Mouse (Mus musculus): ENCODE data around the gene Ints3. TPM values are rescaled to one million over a fixed set of nuclear protein-coding genes. Genes with fewer than 3 reads are reported as not detected.

Gene Ints3
- 30.1 and 42.9 TPM in 2 replicates for polyA plus RNA-seq (2012; rRNA removed; ENCODE audit: low replicate concordance)

DNA sequence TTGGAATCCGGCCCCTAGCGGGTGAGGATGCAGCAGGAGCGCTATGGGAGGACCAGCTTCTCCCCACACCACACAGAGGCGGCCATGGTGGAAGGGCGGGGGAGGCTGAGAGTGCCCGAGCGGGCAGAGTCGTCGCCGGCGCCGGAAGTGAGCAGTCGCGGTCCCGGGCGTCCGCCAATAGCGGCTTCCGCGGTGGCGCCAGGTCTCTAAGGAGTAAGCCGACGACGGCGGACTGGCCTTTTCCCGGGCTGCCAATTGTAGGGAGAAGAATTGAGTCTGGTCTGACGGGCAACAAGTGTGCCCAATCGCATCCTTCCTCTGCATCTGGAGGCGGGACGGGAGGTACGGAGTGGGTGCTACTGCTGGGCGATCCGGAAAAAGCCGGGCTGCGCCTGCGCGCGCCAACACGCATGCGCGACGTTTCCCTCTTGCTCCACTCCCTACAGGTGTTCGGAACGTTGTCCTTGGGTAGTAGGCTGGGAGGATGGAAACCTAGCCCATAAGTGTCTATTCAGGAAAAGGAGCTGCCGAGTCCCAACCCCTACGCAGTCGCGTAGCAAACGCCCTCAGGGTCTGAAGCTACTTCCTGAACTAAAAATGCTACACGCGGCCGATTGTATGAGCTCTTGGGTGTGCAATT, at the start of gene Ints3:
Gene Ints3, minus strand, starts transcription at position 242 of the 640 bp plus-strand sequence.

DNA sequence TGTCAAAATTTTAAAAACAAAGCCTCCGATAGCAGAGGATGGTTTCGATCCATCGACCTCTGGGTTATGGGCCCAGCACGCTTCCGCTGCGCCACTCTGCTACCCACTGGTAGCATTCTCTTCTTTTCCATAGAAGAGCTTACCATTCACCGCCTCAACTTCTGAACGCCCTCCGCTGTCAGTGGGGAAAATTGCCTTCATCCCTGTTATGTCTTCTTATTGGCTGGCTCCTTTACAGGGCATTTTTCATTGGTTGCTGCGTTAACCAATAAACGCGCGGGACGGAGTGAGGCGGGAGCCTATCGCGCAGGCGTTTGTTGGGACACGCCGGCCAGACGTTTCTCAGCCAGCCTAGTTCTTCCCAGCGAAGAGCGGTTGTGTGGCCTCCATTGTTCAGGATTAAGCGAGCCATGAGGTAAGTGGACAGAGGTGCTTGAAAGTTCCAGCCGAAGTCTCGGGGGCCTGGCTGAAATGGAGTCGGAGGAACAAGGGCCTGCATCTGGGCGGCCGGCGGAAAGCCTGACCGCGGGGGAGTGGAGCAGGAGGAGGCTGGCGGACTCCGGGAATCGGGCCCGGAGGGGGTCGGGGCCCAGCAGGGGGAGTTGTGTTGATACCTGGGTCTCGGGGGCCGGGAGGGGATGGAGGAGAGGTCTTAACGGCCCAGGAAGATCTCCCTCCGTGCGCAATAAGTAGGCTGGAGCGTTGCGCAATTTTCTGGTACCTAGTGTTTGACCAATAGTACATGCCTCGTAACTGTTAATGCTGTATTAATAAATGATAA, 42.6 kb upstream of the Ints3 start, which contains the start of gene Ilf2:
Gene Ilf2, plus strand, starts transcription at position 296 of the 781 bp plus-strand sequence.

DNA sequence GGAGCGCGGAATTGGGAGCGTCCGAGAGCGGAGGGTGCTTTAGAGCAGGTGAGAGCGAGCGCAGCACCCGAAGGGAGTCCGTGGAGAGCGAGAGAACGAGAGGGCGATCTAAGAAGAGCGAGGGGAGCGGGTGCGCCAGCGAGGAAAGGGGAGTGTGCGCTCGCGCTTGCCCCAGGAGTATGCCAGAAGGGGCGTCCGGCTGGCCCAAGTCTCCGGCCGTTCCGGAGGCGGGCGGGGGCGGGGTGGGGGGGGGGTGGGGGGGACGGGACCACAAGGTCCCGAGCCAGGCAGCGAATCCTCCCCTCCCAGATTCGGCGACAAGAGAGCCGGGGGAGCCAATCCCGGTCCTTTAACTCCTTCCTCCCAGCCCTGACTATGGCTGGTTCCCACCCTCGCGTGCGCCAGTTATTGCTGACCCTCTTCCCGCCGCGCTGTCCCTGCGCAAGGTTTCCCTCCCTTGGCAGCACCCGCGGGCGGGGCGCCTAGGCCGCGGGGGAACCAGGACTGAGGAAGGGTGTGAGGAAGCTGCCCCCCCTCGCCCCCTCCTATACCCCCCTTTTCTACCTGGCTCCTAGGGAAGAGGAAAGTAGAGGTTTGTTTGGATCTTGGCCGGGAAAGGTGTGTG, 32.4 kb upstream of the Ints3 start, which contains the start of gene Npr1:
Gene Npr1, minus strand, starts transcription at position 181 of the 625 bp plus-strand sequence.

DNA sequence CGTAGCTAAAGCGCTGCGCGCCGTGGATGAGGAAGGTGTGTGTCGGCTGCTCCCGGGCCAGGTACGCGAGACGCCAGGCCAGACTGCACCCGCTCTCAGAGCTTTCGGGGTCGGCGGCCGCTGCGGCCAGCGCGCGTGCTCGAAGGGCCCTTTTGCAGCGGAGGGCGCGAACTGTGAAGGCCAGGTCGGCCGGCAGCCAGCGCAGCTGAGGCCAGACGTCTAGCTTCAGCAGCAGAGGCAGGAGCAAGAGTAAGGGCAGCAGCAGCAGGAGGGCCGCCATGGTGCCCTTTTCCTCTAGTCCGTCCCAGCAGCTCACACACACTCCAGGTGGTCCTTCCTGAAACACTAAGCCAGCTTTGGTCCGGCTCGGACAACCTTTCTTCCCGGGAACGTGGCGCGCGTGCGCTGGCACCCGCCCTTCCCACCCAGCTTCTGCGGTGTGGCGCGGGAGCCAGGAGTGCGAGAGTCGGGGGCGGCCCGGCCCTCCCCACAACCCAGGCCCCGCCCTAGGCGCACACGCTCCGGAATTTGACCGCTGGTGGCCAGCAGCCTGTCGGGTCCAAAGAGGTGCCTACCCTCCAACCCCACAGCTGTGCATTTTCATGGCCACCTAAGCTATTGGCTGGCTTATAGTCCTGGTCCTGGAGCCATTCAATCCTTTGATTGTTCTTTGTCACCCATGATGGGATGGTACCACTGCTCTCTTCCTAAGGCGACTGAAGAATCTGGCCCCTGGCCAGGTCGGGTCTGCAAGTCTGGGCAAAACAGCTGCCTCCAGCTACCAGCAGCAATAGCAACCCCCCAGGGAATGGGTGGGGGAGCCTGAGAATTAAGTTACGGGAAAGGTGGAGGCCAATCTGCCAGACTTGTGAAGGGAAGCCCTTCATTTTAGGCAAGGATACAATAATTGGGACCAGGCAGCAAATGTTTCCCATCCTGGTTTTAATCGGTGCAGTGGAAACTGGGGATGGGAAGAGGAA, 43.6 kb downstream of the Ints3 start, which contains the start of gene Slc27a3:
Gene Slc27a3, minus strand, starts transcription at position 428 of the 980 bp plus-strand sequence.

Other genes starting within 250 kb of the Ints3 start
- gene Rps27, start 220.0 kb downstream of the Ints3 start, polyA plus RNA-seq (2012; rRNA removed; ENCODE audit: low replicate concordance) = 1,404 and 2,636 TPM in 2 replicates
- gene Rab13, start 219.9 kb downstream of the Ints3 start, polyA plus RNA-seq (2012; rRNA removed; ENCODE audit: low replicate concordance) = 13.9 and 16.1 TPM in 2 replicates
- 66.6 and 78.7 TPM in 2 replicates for gene Jtb, start 202.0 kb downstream of the Ints3 start, polyA plus RNA-seq (2012; rRNA removed; ENCODE audit: low replicate concordance)
- 1.4 and 2.9 TPM in 2 replicates for gene Creb3l4, start 190.1 kb downstream of the Ints3 start, polyA plus RNA-seq (2012; rRNA removed; ENCODE audit: low replicate concordance)
- 123 and 129 TPM in 2 replicates for gene Slc39a1, start 185.4 kb downstream of the Ints3 start, polyA plus RNA-seq (2012; rRNA removed; ENCODE audit: low replicate concordance)
- 49.7 and 72.4 TPM in 2 replicates for gene Crtc2, start 179.5 kb downstream of the Ints3 start, polyA plus RNA-seq (2012; rRNA removed; ENCODE audit: low replicate concordance)
- 21.1 and 31.2 TPM in 2 replicates for gene Dennd4b, start 168.4 kb downstream of the Ints3 start, polyA plus RNA-seq (2012; rRNA removed; ENCODE audit: low replicate concordance)
- gene Gatad2b, start 140.4 kb downstream of the Ints3 start, polyA plus RNA-seq (2012; rRNA removed; ENCODE audit: low replicate concordance) = 21.2 and 31.8 TPM in 2 replicates
- gene Slc27a3, start 43.7 kb downstream of the Ints3 start, polyA plus RNA-seq (2012; rRNA removed; ENCODE audit: low replicate concordance) = 17.7 and 47.6 TPM in 2 replicates
- gene Npr1, start 32.2 kb upstream of the Ints3 start, polyA plus RNA-seq (2012; rRNA removed; ENCODE audit: low replicate concordance) = 104 and 143 TPM in 2 replicates
- gene Ilf2, start 42.5 kb upstream of the Ints3 start, polyA plus RNA-seq (2012; rRNA removed; ENCODE audit: low replicate concordance) = 21.6 and 39.3 TPM in 2 replicates
- gene Snapin, start 57.4 kb upstream of the Ints3 start, polyA plus RNA-seq (2012; rRNA removed; ENCODE audit: low replicate concordance) = 45.0 and 49.4 TPM in 2 replicates
- 31.3 and 57.5 TPM in 2 replicates for gene Chtop, start 75.9 kb upstream of the Ints3 start, polyA plus RNA-seq (2012; rRNA removed; ENCODE audit: low replicate concordance)
- gene S100a1, start 80.8 kb upstream of the Ints3 start, polyA plus RNA-seq (2012; rRNA removed; ENCODE audit: low replicate concordance) = 163 and 272 TPM in 2 replicates
- 81.9 and 200 TPM in 2 replicates for gene S100a13, start 80.8 kb upstream of the Ints3 start, polyA plus RNA-seq (2012; rRNA removed; ENCODE audit: low replicate concordance)
- gene S100a14, start 93.2 kb upstream of the Ints3 start, polyA plus RNA-seq (2012; rRNA removed; ENCODE audit: low replicate concordance) = 0.44 and 0.63 TPM in 2 replicates
- 177 and 190 TPM in 2 replicates for gene S100a16, start 103.6 kb upstream of the Ints3 start, polyA plus RNA-seq (2012; rRNA removed; ENCODE audit: low replicate concordance)
- gene S100a3, start 127.0 kb upstream of the Ints3 start, polyA plus RNA-seq (2012; rRNA removed; ENCODE audit: low replicate concordance) = 0.91 and 1.5 TPM in 2 replicates
- gene S100a2, start 156.6 kb upstream of the Ints3 start, polyA plus RNA-seq (2012; rRNA removed; ENCODE audit: low replicate concordance) = not detected in 2 replicates
- gene Gm42674, start 168.3 kb upstream of the Ints3 start, polyA plus RNA-seq (2012; rRNA removed; ENCODE audit: low replicate concordance) = not detected in 2 replicates
- 33.3 and 67.9 TPM in 2 replicates for gene S100a4, start 170.1 kb upstream of the Ints3 start, polyA plus RNA-seq (2012; rRNA removed; ENCODE audit: low replicate concordance)
- gene S100a5, start 174.9 kb upstream of the Ints3 start, polyA plus RNA-seq (2012; rRNA removed; ENCODE audit: low replicate concordance) = not detected in 2 replicates
- gene S100a6, start 179.3 kb upstream of the Ints3 start, polyA plus RNA-seq (2012; rRNA removed; ENCODE audit: low replicate concordance) = 547 and 573 TPM in 2 replicates
- 0.90 and 2.8 TPM in 2 replicates for gene S100a7a, start 220.4 kb upstream of the Ints3 start, polyA plus RNA-seq (2012; rRNA removed; ENCODE audit: low replicate concordance)
- 4.7 and 4.8 TPM in 2 replicates for gene S100a8, start 235.4 kb upstream of the Ints3 start, polyA plus RNA-seq (2012; rRNA removed; ENCODE audit: low replicate concordance)

Data from subcutaneous adipose tissue, adult 2 months (tissue).